Mouse (Mus musculus) thymus, postnatal 10 days (tissue): ENCODE results near the gene Arrb1.

ENCODE experiments used
- DNase-seq, 2 experiments: peaks; one replicate each; pipeline ENCODE4 v3.0.0; 2021; ENCODE audit warnings: low spot score in 2 of 2

Gene Arrb1

GRCm38 (mm10) chr7:99627366-99627765, 92.1 kb downstream of the Arrb1 start:
- no peak for DNase-seq

- DNase-seq: no peak
Observed at GRCm38 (mm10) chr7:99632286-99632685, 97.0 kb downstream of the Arrb1 start.

DNA sequence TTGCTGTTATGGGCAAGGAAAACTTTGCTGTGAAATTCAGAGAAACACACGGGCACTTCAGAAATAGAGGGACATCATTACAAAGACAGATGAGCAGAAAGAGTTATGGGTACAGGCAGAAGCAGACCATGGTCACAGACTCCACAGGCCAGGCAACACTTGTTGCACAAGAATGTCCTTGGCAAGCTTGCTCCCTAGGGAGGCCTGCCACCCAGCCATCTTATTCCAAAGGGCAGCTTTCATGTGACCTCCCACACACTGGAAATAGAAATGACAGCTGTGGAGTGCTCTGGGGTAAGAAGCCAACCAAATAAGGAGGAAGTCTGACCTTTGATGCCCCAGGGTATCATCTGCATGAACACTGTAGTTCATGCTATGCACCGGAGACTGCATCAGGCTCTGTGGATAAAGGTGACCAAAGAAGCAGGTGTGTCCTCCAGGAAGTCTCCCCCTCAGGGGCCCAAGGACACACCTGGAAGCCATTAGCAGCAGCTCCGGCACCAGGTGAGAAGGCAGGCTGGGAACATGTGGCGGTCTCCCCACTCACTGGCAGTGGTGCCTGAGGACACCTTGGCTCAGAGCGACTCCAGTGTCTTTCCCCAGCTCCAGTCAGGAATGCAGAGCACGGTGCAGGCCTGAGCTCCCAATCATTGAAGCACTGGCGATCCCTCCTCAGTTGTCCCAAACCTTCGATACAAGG, 98.8 kb downstream of the Arrb1 start:
- DNase-seq: no peak

DNA sequence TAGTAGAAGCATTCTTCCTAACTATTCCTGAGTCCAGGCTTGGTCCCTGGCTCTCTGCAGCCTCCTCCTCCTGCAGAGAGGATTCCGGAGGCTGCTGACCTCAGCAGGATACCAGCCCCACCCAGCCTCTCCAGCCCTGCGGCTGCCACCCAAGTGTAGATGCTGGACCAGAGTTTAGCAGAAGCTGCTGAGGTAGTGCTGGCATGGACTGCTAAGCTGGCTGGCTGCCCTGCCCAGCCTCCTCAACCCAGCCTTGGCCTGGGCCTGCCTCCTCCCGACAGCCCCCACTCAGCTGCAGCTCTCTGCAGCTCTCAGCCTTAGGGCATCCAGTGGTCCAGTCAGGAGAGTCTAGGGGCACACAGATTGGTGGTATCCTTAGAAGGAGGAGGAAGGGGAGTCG, 106.0 kb downstream of the Arrb1 start:
- DNase-seq: no peak

- no peak for DNase-seq
Observed at GRCm38 (mm10) chr7:99642078-99642477, 106.8 kb downstream of the Arrb1 start.

DNA sequence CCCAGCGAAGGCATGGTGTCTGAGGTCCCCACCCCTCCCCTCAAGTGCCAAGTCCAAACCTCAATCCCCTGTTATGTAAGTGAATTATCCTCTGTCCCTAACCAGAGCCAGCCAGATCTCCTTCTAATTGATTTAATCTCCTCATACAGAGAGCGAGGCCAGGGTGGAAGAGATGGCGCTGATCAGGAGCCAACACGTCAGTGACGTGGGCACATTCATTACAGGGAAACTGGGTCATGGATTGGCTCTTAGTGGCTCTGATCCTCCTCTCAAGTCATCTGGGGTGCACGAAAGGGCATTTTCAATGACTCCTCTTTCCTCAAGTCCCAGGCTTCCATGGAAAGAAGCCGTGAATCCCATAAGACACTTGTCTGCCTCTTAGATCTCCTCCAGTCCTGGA, 109.4 kb downstream of the Arrb1 start:
- DNase-seq: no peak

- DNase-seq: no peak
Observed at GRCm38 (mm10) chr7:99648623-99649022, 113.4 kb downstream of the Arrb1 start.

DNA sequence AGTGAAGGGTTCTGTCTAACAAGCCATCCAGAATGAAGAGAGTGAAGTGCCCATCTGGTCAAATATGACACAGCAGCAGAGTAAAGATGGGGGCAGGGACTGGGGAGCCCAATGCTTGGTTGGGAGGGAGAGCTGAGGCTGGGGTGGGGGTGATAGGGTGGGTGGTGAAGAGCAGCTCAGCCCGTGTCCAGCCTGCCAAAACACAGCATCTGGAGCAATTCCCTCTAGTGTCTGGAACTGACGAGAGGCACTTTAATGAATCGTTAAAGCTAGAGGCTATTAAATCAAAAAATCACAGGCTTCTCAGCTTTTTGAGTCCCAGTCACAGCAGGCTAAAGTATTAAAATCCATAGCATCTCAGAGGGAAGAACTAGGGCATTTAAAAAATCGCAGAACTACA, 114.3 kb downstream of the Arrb1 start:
- no peak for DNase-seq

- no peak for DNase-seq
Observed at GRCm38 (mm10) chr7:99654244-99654643, 119.0 kb downstream of the Arrb1 start.
